Mouse (Mus musculus): ENCODE measurements around the gene Capza1. TPM values are rescaled to one million over a fixed set of nuclear protein-coding genes. Genes with fewer than 3 reads are reported as not detected.
"Not testable (repeated sequence)": the region's sequence is repeated elsewhere in the genome, so short reads cannot be mapped to it uniquely, and the experiment has no call there.

Gene Capza1
- polyA plus RNA-seq, 1 experiment from 2014 or later, result 158 TPM

DNA sequence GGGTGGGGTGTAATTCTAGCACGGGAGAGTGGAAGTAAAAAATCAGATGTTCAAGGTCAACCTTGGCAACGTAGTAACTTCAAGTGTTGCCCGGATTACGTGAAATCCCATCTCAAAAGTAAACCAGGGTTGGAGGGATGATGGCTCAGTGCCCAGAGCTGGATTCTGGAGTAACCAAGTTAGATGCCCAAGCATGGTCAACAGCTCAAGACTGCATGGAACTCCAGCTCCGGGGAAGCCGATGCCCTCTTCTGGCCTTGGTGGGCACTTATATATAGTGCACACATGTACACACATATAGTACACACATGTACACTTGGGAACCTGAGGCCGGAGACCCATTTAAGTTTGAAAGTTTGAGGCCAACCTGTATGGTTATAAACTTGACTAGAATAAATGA, 48.2 kb downstream of the Capza1 start:
- Histone ChIP-seq H3K4me3 (peak overlapping the region; percentile 76; the same call in 1 of the 2 replicates), H3K27me3 (replicated peaks) (no peaks in the 10 kb centered on the region), H3K4me2 (peak overlapping the region; percentile 78), H3K36me3 (peaks cover 24% of the 10 kb centered on the region), H3K27ac (replicated peaks) (no peak overlapping the region), H3K4me1 (peaks cover 61% of the 10 kb centered on the region), H3K9ac (no peak overlapping the region), H3K9me3 (no peaks in the 10 kb centered on the region)
- WGBS, result 96% methylated on average over 7 of the region's 7 CpGs
- ATAC-seq (ENCODE audit: extremely low read depth, insufficient number of reproducible peaks, low FRiP score, low TSS enrichment), result no peak

DNA sequence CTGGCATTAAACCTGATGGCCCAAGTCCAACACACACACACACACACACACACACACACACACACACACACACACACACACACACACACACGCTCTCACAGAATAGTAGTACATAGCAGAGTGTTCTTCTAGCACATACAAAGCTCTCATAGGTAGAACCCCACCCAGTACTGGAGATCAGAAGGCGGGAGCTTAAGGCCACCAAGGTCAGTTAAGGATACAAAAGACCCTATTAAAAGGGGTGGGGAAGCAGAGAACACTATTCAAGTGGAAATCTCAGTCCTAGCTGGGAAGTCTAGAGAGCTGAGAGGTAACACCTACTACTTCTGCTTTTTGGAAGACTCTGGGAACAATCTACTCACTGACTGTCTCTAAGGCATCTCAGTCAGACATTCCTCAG, 49.0 kb downstream of the Capza1 start:
- 92% methylated on average over 2 of the region's 2 CpGs for WGBS
- no peak for ATAC-seq (ENCODE audit: extremely low read depth, insufficient number of reproducible peaks, low FRiP score, low TSS enrichment)
- Histone ChIP-seq H3K4me2 (no peak overlapping the region), H3K4me1 (peaks cover 53% of the 10 kb centered on the region), H3K9me3 (no peaks in the 10 kb centered on the region), H3K9ac (no peak overlapping the region), H3K27me3 (replicated peaks) (no peaks in the 10 kb centered on the region), H3K4me3 (no peak overlapping the region; the same call in 1 of the 2 replicates), H3K36me3 (peaks cover 19% of the 10 kb centered on the region), H3K27ac (replicated peaks) (no peak overlapping the region)

DNA sequence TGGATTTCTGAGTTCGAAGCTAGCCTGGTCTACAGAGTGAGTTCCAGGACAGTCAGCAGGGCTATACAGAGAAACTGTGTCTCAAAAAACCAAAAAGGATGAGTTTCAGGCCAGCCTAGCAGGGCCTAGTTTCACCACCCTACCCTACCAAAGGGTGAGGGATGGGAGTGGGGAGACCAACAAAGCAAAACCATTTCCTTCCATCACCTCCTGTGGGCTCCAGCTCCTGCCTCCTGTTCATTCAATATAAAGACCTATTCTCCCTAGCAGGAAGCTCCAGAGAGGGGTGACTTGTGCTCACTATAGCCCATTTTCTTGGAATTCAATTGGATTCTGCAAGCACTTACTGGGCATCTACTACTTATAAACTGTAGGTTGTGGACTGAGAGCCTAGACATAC, 49.6 kb downstream of the Capza1 start:
- no peak overlapping the region for H3K9ac ChIP-seq
- no peak overlapping the region for H3K4me3 ChIP-seq
- peaks cover 47% of the 10 kb centered on the region for H3K4me1 ChIP-seq
- no peaks in the 10 kb centered on the region for H3K9me3 ChIP-seq
- no peak for ATAC-seq (ENCODE audit: extremely low read depth, insufficient number of reproducible peaks, low FRiP score, low TSS enrichment)
- 82% methylated on average over 1 of the region's 1 CpGs for WGBS
- H3K27me3 ChIP-seq (replicated peaks), result no peaks in the 10 kb centered on the region
- peaks cover 19% of the 10 kb centered on the region for H3K36me3 ChIP-seq
- no peak overlapping the region for H3K4me2 ChIP-seq
- H3K27ac ChIP-seq (replicated peaks), result no peak overlapping the region

DNA sequence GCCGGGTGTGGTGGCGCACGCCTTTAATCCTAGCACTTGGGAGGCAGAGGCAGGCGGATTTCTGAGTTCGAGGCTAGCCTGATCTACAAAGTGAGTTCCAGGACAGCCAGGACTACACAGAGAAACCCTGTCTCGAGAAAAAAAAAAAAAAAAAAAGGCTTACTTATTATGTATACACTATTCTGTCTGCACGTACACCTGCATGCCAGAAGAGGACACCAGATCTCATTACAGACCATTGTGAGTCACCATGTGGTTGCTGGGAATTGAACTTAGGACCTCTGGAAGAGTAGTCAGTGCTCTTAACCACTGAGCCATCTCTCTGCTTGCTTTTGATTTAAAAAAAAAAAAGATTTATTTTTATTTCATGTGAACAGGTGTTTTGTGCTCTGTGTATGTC, 51.1 kb downstream of the Capza1 start:
- WGBS, result 86% methylated on average over 7 of the region's 7 CpGs
- not testable (repeated sequence) for H3K27me3 ChIP-seq (replicated peaks); H3K9me3 ChIP-seq; H3K4me3 ChIP-seq; ATAC-seq (ENCODE audit: extremely low read depth, insufficient number of reproducible peaks, low FRiP score, low TSS enrichment); H3K4me2 ChIP-seq; H3K27ac ChIP-seq (replicated peaks); H3K9ac ChIP-seq
- Histone ChIP-seq H3K36me3 (peaks cover 20% of the 10 kb centered on the region), H3K4me1 (peaks cover 34% of the 10 kb centered on the region)

DNA sequence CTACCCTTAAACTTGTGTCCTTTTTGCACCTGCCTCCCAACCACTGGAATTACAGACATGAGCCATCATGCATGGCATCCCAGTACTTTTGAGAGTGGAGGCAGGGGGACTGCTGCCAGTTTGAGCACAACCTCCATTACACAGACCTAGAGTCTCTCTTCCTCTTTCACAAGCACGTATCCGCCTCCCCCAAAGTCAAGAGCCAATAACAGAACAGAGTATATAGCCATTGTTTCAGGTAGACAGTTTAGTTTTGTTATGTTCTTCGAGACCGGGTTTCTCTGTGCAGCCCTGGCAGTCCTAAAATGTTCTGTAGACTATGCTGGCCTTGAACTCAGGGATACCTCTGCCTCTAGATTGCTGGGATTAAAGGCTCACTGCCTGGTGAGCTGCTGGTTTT, 52.1 kb downstream of the Capza1 start:
- no peak overlapping the region for H3K27ac ChIP-seq (replicated peaks)
- H3K9me3 ChIP-seq, result no peaks in the 10 kb centered on the region
- no peak overlapping the region for H3K9ac ChIP-seq
- peaks cover 34% of the 10 kb centered on the region for H3K4me1 ChIP-seq
- WGBS, result 84% methylated on average over 4 of the region's 4 CpGs
- no peaks in the 10 kb centered on the region for H3K27me3 ChIP-seq (replicated peaks)
- no peak overlapping the region for H3K4me2 ChIP-seq
- no peak for ATAC-seq (ENCODE audit: extremely low read depth, insufficient number of reproducible peaks, low FRiP score, low TSS enrichment)
- no peak overlapping the region for H3K4me3 ChIP-seq
- H3K36me3 ChIP-seq, result peaks cover 26% of the 10 kb centered on the region

DNA sequence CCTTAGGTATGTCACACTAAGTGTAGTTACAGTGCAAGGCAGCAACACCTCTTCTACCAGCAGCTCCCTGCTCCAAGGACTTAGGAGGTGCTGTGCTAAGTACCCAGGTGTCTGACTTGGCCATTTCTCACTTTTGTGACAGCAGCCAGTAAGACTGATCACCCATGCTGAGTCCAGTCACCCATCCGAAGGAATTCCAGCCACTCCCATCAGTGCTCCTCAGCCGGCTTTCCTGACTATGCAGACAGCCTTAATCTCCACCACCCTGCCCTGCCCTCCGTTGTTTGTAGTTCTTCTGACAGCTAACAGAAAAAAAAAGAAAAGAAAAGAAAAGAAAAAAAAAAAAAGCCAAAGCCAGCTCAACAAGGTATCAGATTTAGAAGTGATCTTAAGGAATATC, 52.6 kb downstream of the Capza1 start:
- Histone ChIP-seq H3K9me3 (no peaks in the 10 kb centered on the region), H3K4me2 (no peak overlapping the region), H3K36me3 (peaks cover 30% of the 10 kb centered on the region), H3K4me1 (peaks cover 31% of the 10 kb centered on the region), H3K27me3 (replicated peaks) (no peaks in the 10 kb centered on the region), H3K27ac (replicated peaks) (no peak overlapping the region), H3K4me3 (no peak overlapping the region), H3K9ac (no peak overlapping the region)
- WGBS, result 15% methylated on average over 3 of the region's 3 CpGs
- ATAC-seq (ENCODE audit: extremely low read depth, insufficient number of reproducible peaks, low FRiP score, low TSS enrichment), result no peak

DNA sequence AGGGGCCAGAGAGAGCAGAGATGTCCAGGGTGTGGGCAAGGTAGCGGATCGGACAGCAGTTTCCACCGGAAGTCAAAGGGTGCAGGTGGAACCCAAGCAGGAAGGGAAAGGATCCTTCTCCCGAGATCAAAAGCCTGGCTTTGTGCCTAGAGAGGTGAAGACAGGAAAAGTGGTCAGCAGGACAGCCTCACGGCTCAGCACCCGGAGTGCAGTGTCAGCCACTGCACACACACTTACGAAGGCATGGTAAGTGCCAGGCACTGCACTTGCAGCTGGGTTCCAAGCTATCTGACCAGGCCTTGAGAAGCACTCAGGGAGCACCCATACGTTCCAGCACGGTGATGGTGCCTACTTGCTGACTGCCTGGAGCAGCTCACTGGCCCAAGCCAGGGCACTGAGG, 58.8 kb downstream of the Capza1 start:
- WGBS, result 35% methylated on average over 9 of the region's 9 CpGs
- no peak overlapping the region for H3K4me3 ChIP-seq
- H3K4me1 ChIP-seq, result peaks cover 18% of the 10 kb centered on the region
- ATAC-seq (ENCODE audit: extremely low read depth, insufficient number of reproducible peaks, low FRiP score, low TSS enrichment), result peak; percentile 37; the same call in 1 of the 2 replicates
- H3K27me3 ChIP-seq (replicated peaks), result no peaks in the 10 kb centered on the region
- no peak overlapping the region for H3K4me2 ChIP-seq
- H3K9ac ChIP-seq, result 0 out of 2 replicates have a peak overlapping the region, but pooled peaks have one; percentile 12
- peak overlapping the region; percentile 37; the same call in 1 of the 2 replicates for H3K27ac ChIP-seq (replicated peaks)
- H3K9me3 ChIP-seq, result no peaks in the 10 kb centered on the region
- peaks cover 64% of the 10 kb centered on the region for H3K36me3 ChIP-seq

DNA sequence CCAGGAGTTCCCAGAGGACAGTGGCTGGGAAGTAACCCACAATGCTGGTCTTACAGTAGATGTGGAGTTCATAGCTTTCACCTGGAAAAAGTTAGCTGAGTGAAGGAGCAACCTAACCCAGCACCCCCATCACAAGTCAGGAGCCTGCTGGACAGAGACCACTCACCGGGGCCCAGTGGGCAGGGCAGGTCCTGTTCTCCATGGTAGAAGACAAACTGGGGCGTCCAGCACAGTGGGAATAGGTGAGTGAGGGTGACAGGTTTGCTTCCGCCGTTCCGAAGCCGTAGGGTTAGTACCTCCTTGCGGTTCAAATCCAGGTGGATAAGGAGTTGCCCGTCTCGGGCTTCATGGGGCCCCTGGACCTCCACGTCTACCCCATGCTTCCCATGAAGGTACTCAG, 60.0 kb downstream of the Capza1 start:
- peaks cover 76% of the 10 kb centered on the region for H3K36me3 ChIP-seq

DNA sequence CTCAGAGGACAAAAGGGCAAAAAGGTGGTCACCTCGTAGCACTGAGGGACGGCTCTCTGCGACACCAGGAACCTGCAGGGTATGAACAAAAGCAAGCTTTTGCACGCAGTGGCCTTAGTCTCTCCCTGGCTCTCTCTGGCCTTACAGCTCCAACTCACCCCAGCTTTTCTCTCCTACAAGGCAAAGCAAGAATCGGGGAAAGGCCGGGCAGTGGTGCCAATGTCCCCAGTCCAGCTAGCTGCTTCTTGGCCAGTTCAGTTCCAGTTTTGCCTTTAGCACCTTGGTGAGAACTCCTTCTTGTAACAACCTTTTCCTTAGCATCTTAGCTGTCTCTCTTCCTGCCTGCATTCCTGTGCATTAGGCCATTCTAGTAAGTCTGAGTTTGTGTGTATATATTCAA, 62.8 kb downstream of the Capza1 start:
- no peak for ATAC-seq (ENCODE audit: extremely low read depth, insufficient number of reproducible peaks, low FRiP score, low TSS enrichment)
- no peak overlapping the region for H3K9ac ChIP-seq
- no peak overlapping the region for H3K27ac ChIP-seq (replicated peaks)
- no peak overlapping the region for H3K4me2 ChIP-seq
- H3K27me3 ChIP-seq (replicated peaks), result no peaks in the 10 kb centered on the region
- H3K4me1 ChIP-seq, result peaks cover 17% of the 10 kb centered on the region
- WGBS, result 88% methylated on average over 6 of the region's 6 CpGs
- H3K9me3 ChIP-seq, result no peaks in the 10 kb centered on the region
- peaks cover 86% of the 10 kb centered on the region for H3K36me3 ChIP-seq
- no peak overlapping the region for H3K4me3 ChIP-seq

More for the DNA sequence above, 60.0 kb downstream of the Capza1 start:
- no peaks in the 10 kb centered on the region for H3K9me3 ChIP-seq
- peaks cover 18% of the 10 kb centered on the region for H3K4me1 ChIP-seq
- H3K27ac ChIP-seq (replicated peaks), result no peak overlapping the region
- no peak overlapping the region for H3K9ac ChIP-seq
- H3K27me3 ChIP-seq (replicated peaks), result no peaks in the 10 kb centered on the region
- H3K4me2 ChIP-seq, result no peak overlapping the region
- no peak overlapping the region for H3K4me3 ChIP-seq
- no peak for ATAC-seq (ENCODE audit: extremely low read depth, insufficient number of reproducible peaks, low FRiP score, low TSS enrichment)
- 91% methylated on average over 10 of the region's 10 CpGs for WGBS

DNA sequence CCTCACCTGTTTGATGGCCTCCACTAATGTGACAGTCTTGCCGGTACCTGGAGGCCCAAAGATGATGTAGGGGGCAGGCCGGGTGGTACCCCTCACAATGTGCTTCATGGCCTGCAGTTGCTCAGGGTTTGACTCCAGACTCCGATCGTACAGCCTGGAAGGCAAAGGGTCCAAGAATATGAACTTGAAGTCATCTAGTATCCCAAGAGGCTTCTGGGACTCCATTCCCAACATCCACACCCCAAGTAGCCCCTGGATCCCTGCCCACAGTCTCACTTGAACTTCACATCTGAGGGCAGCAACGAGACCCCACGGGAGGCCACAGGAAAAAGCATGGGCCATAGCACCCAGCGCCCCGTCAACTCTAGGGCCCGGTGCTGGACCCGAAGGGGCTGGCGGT, 63.6 kb downstream of the Capza1 start:
- no peak overlapping the region for H3K27ac ChIP-seq (replicated peaks)
- no peak for ATAC-seq (ENCODE audit: extremely low read depth, insufficient number of reproducible peaks, low FRiP score, low TSS enrichment)
- H3K36me3 ChIP-seq, result peaks cover 89% of the 10 kb centered on the region
- peaks cover 17% of the 10 kb centered on the region for H3K4me1 ChIP-seq
- no peaks in the 10 kb centered on the region for H3K27me3 ChIP-seq (replicated peaks)
- no peaks in the 10 kb centered on the region for H3K9me3 ChIP-seq
- H3K4me2 ChIP-seq, result no peak overlapping the region
- 92% methylated on average over 11 of the region's 11 CpGs for WGBS
- H3K4me3 ChIP-seq, result no peak overlapping the region
- H3K9ac ChIP-seq, result no peak overlapping the region

DNA sequence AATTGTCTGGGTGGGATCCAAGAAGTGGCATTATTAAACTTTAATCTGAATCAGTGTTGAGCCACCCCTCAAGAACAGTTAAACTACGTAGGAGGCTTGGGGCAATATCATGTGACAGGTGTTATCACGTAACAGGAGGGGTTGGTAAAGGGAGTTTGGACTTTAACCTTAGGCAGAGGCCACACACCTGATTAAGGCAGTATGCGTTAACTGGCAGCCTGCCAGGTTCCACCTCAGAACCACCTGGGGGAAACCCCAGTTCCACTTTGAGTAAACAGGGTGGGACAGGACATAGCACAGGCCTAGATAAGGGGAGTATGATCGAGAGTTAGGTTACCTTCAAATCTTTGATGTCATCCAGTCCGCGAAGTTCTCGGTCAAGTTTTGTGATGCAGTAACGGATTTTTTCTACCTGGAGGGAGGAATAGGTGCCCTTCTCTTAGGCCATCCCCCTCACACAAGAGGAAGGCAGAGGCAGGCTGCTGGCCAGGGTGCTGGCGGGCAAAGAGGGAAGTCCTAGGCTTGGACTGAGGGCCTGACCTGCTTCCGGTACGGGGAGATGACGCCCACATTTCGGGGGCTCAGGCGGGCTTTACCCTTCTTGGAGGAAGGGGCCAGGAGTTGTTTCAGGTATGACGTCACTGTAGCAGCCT, 67.7 kb downstream of the Capza1 start:
- no peaks in the 10 kb centered on the region for H3K27me3 ChIP-seq (replicated peaks)
- H3K4me2 ChIP-seq, result no peak overlapping the region
- no peaks in the 10 kb centered on the region for H3K9me3 ChIP-seq
- 0 out of 2 replicates have a peak overlapping the region, but pooled peaks have one; percentile 19 for H3K9ac ChIP-seq
- H3K4me1 ChIP-seq, result peaks cover 52% of the 10 kb centered on the region
- WGBS, result 67% methylated on average over 15 of the region's 15 CpGs
- H3K4me3 ChIP-seq, result no peak overlapping the region
- H3K36me3 ChIP-seq, result peaks cover 91% of the 10 kb centered on the region
- 0 out of 2 replicates have a peak overlapping the region, but pooled peaks have one; percentile 96 for H3K27ac ChIP-seq (replicated peaks)
- ATAC-seq (ENCODE audit: extremely low read depth, insufficient number of reproducible peaks, low FRiP score, low TSS enrichment), result no peak

All from heart, embryonic 13.5 days (tissue).